Mouse (Mus musculus): ENCODE measurements at regions not wholly inside any gene's neighbourhood (a gene's known extent, or its start where the extent isn't known, plus 50 kb on each side); places are given as distances from the start of the nearest gene placed in this dataset.

DNA sequence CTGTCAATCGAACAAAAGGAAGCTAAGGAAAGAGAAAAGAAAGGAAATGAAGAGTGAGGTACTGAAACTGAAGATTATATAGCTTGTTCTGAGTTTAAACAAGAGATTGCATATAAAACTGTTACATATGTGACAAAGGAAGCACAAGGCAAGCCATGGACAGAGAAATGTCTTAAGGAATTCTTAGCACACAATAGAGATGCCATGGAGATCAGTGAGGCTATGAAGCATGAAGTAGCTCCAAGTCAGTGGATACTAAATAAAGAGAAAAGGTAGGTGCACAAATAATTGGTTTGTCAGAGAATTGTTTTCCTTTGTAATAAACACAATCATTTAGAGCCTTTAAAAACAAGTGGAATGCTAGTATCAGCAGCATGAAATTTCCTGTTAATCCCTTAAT, 172.0 kb upstream of the Klhl1 start:
- no peak for TF ChIP-seq CTCF (IDR thresholded peaks at IDR 0.05; ENCODE audit: control insufficient read depth, insufficient read depth, insufficient read length)
- no peak for TF ChIP-seq MYOG (IDR thresholded peaks at IDR 0.05; ENCODE audit: control insufficient read depth, extremely low read depth, insufficient read length)
- no peak for TF ChIP-seq FOSL1 (IDR thresholded peaks at IDR 0.05; ENCODE audit: insufficient read depth, low read length, poor library complexity, severe bottlenecking)
- no peak for TF ChIP-seq MAX (IDR thresholded peaks at IDR 0.05)

Data from C2C12 (cell line).